Mouse (Mus musculus): ENCODE measurements around the gene Atrnl1.

DNA sequence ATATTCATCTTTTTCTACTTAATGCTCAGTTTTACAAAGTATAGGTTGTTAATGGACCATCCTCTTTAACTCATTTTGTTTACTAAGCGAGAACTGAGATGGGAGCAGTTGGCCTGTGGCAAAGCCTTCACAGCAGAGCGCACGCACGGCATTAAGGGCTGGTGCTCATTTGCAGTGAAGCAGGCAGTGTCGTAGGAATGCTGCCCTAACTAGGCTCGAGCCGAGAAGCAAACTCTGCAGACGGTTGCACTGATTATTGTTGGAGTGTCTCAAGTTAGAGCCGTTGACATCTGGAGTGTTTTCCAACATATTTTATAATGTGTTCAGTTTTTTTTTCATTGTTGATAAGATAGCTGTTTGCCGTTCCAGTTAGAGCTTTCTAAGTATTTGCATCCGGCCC is 206.9 kb downstream of the Atrnl1 start:
- TF ChIP-seq CTCF (IDR thresholded peaks at IDR 0.05; ENCODE audit: insufficient read depth, low read length) (no peak), POLR2A (IDR thresholded peaks at IDR 0.05; ENCODE audit: borderline replicate concordance, extremely low read depth, low read depth, low read length) (no peak)
